Mouse (Mus musculus) cerebellum, adult 11-12 months (tissue): ENCODE results near the gene Grin3a.

ENCODE experiments used
- DNase-seq: peaks from one replicate; pipeline ENCODE4 v3.0.0; 2022

The Grin3a gene

DNA sequence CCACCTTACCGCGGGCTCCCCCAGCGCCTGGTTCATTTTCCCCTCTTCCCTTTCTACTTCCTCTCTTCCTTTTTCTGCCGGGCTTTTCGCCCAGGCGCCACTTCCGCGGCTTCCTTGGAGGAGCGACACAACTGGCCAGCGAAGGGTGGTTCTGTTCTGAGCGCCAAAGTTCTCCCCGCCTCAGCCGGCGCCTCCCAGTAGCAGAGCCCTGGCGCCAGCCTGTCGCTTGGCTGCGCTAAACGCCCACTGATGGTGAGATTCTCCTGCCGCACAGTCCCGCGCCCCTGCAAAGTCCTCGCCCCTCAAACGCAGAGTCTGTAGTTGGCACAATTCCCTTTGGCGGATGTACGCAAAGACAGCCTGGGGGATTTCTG, at the start of gene Grin3a:
Gene Grin3a (minus strand): TSS at position 133 of the 374 bp plus-strand sequence.
- peak; percentile 27 for DNase-seq

DNA sequence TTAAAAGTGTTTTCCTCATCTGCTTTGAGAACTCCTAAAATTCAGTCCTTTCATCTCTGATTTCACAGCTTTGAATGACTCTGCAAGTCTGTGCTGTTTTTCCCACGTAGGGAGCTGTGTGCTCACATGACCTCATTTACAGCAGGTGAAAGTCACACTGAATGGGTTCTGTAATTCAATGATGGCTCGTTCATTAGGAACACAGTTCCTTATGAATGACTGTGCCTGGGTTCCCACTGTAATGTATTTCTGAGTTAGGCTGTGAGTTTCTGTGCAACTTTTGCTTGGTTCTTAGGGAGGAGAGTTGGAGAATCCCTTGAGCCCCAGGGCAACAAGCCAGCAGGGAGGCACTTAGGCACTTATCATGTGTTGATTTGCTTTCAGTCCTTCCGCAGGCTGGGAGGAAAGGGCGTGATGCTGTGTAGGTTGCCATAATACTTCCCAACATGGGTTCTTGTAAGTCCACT, 46.3 kb upstream of the Grin3a start:
- no peak for DNase-seq

DNA sequence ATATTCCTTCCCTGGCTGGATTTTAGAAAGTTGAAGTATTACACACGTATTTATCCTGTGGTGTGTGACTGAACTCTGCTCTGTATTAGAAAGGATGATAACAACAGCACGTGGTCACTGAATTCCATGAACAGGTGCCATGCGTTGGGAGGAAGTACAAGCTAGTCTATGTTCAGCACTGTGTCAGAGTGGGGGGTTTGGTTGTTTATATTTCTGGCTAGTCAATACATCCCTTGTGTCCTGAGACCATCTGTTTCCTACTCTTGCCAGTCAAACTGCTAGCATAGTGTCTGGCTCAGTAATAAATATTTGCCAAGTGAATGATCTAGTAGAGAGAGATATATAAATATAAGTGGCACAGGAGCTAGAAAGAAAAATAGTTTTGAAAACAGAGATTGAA, 31.5 kb upstream of the Grin3a start:
- DNase-seq = no peak

DNA sequence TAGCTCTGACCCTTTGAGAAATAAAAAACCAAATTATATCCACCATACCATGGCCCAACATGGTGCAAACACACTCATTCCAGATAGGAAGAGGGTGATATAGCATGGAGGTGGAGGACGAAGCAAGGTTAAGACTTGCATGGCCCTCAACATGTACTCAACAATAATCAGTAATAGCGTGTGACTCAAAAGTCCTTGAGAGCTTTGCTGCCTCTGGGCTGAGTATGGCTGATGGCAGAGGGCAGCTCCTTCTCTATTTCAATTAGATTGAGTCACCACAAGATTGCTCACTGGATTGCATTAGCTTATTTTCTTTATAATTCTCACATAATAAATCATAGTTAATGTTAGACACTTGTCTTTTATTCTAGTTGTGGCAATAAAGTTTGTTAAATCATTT, 15.1 kb upstream of the Grin3a start:
- no peak for DNase-seq

DNA sequence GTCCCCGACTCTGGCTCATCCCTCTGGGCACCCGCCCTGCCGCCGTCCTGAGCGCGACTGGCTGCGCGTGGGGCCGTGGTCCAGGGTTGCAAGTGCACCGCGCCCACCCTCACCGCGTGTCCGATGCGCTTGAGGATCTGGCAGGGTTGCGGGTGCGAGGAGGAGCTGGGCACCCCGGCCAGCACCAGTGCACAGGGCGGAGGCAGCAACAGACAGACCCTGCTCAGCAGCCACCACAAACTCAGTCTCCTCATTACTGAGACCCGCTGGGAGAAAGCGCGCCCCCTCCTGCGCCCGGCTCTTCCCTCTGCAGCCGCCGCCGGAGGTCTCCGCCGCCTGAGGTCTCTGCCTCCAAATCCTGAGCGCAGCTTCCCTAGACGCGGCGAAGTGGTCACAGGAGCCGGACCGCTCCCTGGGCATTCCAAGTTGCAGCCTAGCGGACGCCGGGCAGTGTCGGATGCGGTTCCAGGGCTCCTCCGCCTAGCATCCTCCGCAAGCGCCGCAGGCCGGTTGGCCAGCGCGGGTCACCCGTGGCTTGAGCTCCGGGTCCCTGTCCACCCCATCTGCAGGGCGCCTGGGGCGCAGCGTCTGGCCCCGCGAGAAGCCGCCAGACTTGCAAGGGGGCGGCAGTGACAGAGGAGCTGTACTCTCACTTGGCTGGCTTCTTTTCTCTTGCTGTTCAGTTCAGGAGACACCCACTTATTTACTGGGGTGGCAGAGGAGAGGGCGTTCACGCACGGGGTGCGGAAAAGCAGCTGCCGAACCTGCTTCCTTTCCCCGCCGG, 524 bp downstream of the Grin3a start:
- DNase-seq = peak; percentile 5

DNA sequence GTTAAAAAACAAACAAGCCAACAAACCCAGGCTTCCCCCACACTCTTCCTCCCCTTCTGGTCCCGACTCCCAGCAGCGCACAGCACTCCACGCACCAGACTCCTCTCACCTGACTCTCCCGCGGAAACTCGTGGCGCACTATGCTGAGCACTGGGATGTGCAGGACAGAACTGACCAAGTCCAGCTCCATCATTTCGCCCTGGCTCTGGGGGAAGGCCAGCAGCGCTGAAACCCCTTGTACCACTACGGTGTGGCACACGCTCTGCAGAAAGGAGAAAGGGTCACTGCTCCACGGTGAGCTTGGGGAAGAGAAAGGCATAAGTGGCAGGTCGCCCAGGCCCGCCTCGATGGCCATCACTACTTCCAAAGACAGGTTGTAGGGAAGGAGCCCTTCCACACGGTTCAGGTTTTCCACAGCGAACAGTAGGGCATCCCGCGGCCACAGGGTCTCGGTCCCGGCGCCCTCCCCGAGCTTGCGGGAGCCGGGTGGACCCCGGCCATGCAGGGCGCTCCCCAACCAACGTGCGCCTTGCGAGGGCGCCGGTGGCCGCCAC, 1.2 kb downstream of the Grin3a start:
- no peak for DNase-seq

DNA sequence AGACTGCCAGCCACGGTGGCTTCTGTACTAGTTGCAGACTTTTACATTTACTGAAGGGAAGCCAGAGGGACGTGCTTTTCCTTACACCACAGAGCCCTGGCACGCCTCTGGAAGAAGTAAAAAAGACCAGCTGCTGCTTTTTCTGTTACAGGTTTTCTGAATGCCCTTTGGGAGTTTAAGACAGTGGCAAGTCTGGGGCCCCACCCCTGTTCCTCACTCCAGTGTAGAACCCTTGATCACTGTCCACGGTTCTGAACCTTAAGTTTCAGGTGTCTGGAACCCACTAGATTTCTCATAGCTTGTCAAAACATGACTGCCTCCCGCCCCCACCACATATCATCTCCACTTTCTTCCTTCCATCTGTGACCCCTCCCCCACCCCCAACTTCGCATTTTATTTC, 1.8 kb downstream of the Grin3a start:
- no peak for DNase-seq

DNA sequence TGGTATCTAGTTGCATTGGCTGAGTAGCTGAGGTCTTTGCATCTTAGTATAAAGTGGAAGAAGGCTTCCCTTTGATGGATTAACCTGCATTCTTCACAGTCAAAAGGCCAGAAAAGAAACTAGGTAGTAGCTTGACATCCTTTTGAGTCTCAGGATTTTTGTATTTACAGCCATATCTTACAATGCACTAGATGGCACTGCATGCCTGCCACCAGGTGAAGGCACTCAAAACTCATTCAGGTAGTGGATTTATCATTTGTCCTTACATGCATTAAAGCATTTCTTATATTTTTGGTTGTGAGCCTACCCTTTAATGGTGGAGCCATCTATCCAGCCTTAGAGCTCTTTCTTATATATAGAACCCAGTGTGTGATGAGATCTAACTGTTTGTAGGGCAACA, 13.5 kb downstream of the Grin3a start:
- no peak for DNase-seq

DNA sequence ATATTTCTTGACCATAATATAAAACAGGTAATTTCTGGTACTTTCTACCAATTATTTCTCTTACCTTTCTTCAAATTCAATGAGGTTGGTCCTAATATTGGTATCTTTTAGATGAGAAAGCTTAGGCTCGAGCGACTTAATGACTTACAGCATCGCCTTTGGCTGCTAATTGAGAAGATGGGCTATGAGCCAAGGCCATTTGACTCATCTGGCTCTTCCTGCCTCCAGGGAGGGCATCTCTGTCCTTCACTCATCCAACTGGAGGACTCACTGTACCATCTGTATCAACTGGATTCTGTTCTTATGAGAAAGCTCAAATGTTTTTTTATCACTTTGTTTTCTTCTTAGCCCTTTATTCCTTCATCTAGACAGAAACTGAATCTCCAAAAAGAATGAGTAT, 31.7 kb downstream of the Grin3a start:
- DNase-seq = peak; percentile 4

DNA sequence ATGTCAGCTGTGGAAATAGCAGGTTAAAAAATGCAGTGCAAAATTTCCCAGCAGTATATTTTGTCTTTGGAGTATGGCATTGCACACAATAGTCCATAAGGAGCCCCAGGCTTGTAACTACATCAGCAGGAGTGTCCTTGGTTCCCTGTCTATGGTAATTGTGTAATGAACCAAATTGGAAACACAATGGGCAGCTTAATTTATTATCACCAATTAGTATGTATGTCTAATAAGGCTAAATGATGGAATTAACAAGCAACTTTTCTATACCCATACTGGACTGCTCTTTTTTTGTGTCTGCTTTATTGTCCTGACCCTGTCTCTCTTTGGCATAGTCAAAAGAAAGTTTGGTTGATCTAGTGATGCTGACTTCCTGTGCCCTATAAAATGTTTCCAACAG, 38.8 kb downstream of the Grin3a start:
- DNase-seq = no peak

DNA sequence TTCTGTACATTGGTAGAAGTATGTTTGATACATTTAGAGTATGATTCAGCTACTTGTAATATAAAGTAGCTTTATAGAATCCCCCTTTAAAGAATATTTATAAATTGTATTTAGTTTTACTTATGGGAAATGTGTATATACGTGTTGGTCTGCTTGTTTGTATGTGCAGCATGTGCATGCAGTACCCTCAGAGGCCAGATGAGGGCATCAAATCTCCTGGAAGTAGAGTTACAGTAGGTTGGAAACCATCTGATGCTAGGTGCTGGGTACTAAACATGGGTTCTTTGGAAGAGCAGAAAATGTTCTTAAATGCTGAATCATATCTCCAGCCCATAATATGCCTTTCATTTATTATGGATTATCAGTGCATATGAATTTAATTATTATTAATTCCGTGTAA, 46.2 kb downstream of the Grin3a start:
- no peak for DNase-seq

DNA sequence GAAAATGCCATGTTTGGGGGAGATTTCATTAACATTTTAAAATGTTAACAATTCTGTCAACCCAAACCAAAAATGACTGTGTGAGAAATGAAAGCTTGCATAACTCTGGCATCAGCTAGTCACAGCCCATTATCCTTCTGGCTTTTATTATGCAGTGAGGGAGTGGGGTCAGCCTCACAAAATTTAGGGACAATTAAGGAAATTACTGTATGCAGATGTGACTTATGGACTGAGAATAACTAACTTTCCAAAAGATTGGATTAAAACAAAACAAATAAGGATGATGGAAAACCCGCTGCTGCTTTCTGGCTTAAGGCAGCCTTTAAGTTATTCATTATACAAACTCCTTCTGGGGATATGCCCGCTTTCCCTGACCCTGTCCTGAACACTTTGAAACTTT, 56.6 kb downstream of the Grin3a start:
- DNase-seq = no peak

DNA sequence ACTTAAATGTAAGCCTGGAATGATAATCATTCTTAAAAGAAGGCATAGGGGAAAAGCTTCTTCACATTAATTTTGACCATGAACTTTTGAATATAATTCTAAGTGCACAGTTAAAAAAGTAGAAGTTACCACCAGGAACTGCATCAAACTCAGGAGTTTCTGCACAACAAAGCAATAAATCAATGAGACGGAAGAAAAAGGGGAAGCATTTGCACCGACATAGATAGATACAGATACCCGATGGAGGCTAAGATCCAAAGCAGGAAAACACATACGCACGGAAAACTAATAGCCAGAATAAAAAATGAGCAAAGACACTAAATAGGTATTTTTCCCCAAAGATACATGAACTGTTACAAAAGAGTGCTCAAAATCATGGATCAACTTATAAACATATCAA, 102.7 kb downstream of the Grin3a start:
- DNase-seq = no peak

DNA sequence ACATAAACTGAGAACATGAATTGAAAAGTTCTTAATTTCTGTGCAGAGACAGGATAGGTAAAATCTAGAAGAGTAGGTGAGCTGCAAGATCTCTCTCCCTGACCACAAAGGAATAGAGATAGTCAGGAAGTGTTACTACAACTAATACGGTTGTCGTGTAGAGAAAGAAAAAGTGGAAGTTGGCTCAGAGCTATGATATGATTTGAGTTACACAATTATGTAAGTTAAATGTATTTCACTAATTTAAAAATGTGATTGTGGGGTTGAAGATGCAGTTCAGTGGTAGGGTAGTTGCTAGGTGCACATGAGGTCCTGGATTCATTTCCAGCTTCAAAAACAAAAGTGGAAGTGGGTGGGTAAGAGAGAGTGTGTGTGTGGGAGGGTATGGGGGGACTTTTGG, 103.6 kb downstream of the Grin3a start:
- no peak for DNase-seq

DNA sequence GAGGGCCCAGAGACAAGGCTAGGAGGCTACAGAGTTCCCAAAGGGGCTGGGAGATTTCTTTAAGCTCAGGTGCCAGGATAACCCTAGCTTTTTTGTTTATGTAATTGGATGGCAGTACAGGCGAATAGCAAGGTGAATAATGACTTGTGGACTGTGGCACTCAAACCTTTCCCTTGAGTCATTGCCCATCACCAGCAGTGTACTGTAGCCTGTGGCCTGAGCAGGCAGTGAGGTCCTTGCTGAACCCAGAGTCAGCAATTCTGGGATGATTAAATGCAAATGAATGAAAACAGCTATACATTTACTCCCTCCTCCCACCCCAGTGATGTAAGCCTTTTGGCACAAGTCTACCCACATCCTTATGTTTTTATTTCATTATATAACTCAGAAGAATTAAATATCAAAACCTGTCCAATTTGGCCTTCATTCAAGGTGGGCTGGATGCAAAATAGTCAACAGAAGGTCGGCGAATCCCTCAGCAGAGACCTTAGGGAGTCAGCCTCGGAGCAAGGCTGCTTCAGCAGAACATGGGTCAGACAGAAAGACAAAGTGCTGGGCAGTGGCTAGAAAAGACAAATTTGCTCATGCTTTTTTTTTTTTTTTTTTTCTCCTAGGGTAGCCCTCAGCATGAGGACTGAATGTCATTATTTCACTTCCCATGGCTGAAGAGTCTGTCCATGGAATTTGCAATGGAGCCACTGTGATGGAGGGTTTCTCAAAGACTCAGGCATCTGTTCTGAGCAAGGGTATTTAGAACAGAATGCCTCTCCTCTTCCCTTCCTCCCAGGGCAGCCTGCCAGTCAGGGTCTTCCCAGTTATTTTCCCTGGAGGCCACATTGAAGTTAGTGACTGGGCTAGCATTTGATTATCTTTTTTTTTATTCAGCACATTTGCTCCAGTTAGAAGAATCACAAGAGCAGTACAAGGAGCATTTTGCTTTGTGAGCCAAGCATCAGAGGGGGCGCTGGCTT, 104.5 kb downstream of the Grin3a start:
- DNase-seq = peak; percentile 5

DNA sequence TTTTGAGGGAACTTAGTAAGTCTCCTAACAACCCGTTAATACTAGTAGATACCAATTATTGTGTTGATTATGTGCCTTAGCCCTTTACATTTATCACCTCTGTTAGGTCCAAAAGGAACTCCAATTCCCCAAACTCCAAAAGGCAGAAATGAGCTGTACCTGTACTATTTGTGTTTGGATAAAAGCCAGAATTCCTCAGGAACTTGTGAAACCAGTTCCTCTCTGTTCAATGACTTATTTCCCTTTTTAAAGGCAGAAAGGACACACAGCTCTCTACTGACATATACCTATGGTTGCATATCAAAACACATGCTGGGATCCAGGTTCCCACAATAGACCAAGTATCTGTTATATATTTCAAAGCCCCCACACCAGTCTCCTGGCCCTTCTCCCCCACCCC, 106.0 kb downstream of the Grin3a start:
- no peak for DNase-seq

DNA sequence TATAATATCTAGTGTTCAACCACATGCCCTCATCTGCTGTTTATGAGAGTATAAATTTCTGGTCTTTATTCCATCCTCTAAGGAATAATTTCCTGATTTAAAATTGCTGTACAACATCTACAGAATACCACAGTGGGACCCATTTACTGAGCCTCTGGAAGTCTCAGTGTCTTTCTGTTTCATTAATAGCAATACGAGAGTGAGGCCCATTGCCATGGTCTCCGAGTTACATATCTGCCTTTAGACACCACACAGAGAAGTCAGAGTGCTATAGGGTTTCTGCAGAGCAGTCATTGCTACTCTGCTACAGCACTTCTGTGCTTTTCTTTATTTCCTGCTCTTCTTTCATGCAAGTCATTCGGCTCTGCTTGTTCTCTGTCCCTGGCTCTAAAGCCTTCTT, 116.2 kb downstream of the Grin3a start:
- DNase-seq = no peak

DNA sequence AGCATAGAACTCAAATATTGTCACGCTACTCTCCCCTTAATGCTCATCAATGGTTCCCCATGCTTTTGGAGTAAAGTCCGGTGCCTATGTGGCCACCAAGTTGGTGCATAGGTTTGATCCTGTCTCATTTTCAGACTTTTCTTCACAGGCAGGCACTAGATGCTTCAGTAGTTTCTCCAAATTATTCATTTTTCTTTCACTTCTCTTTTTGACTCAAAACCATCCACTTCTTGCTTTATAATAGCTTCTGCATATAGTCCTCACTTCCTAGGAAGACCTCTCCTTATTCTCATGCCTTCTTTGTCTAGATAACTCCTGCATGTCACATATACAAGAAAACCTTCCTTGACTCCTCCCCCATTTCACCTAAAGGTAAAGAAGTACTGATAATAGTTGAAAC, 121.6 kb downstream of the Grin3a start:
- DNase-seq = no peak

DNA sequence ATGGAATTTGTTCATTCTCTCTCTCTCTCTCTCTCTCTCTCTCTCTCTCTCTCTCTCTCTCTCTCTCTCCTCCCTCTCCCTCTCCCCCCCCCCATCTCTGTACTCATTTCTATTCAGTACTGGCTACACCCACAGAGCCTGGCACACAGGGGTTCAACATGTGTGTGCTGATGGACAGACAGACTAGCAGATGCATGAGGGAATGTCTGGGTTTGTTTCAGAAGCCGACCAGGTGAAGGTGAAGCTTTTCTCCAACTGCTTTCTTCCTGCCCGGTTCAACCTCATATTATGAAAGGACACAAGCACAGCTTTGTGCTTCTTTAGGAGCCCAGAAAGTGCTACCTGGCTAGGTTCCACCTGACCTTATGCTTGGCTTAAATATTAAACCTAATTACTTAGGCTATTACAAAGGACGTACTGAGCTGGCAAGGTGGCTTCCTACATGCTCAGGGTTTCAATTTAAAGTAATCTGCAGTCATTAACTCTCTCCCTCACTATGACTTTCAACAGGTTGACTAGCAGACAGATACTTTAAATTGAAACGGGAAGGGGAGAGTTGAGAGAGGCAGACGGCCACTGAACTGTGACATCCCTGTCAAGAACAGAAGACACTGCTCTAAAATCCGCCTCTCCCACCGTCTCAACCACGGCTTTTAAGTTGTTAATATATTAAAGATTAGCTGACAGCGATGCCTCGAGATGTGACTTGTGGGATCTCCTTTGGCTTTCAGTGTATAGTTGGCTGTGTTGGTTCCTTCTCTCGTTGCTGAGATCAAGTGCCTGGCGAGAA, 153.9 kb downstream of the Grin3a start:
- no peak for DNase-seq

DNA sequence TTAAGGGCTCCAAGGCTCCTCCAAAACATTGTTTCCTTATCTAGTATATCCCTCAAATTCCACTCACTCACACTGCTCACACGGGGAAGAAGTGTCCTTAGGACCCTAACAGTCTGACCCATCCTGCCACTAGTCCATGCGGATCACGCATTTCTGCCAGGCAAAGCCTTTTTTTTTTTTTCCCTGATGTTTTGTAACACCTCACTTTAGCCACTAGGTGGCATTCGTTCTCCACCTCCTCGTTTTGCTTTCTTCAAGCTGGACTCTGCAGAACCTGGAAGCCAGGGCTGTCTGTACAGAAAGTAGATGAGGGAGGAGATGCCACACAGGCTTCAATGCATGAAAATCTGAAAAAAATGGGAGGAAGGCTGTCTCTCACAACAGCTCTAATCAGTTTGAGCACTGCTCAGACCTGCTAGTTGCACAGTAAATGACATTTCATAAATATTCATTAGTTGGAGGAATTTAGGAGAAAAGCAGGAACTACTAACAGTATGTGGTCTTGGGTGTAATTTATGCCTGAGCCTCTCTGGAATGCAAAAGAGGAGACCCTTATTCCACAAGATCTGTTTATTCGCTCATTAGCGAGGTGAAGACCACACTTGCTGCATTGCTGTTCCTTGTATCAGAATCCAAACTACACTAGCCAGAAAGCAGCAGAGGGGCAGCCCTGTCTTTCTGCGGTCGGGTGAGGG, 156.8 kb downstream of the Grin3a start:
- DNase-seq = peak; percentile 18

DNA sequence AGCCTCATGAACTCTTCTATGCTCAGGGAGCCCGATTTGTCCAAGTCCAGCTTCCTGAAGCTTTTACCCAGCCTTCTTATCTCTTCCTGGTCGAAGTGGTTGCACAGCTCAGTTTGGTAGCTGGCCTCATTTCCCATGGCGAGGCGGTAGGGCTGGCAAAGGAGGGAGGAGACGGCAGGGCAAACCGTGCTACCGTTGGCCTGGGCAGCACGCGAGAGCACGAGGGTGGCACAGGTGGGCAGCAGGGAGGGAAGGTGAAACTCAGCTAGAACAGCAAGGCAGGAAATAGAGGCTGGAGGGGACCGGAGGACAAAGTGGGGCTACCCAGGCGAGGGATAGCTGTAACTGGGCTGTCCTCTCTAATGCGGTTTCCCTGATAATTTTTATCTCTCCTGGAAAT, 163.7 kb downstream of the Grin3a start, which contains the start of gene Ppp3r2:
Gene Ppp3r2 (minus strand): TSS at position 213 of the 400 bp plus-strand sequence.
- DNase-seq = no peak
